Mouse (Mus musculus) megakaryocyte-erythroid progenitor cell, adult 5 weeks (primary cell): Measurements from ENCODE around the gene Olfr935. TPM values are rescaled to one million over a fixed set of nuclear protein-coding genes. Genes with fewer than 3 reads are reported as not detected.

Source experiments
- polyA plus RNA-seq: library from polyadenylated mRNA; stranded (reverse); fragments of >175 nt; gene quantifications from 2 replicates; pipeline ENCODE4 v1.2.3, GENCODE M21; 2012

Olfr935 gene
- not detected in 2 replicates for polyA plus RNA-seq

GRCm38 (mm10) chr9:38999583-38999982 lies at the start of gene Olfr935:
Gene Olfr935, minus strand, starts transcription at chr9:38999683.

GRCm38 (mm10) chr9:39023277-39023676 lies 23.8 kb upstream of the Olfr935 start, which contains the start of gene Olfr146:
Gene Olfr146, minus strand, starts transcription at chr9:39023377.

GRCm38 (mm10) chr9:38988215-38988614 lies 11.3 kb downstream of the Olfr935 start, which contains the start of gene Olfr934:
Gene Olfr934, minus strand, starts transcription at chr9:38988315.

GRCm38 (mm10) chr9:38972013-38972412 lies 27.5 kb downstream of the Olfr935 start, which contains the start of gene Olfr933:
Gene Olfr933, plus strand, starts transcription at chr9:38972313.

Other genes starting within 250 kb of the Olfr935 start
- 0.03 TPM in 1 of 2 replicates, not detected in the other for gene Olfr920, start 247.4 kb downstream of the Olfr935 start, polyA plus RNA-seq
- not detected in 2 replicates for gene Olfr921, start 226.6 kb downstream of the Olfr935 start, polyA plus RNA-seq
- not detected in 2 replicates for gene Olfr922, start 185.1 kb downstream of the Olfr935 start, polyA plus RNA-seq
- gene Olfr923, start 173.1 kb downstream of the Olfr935 start, polyA plus RNA-seq: not detected in 2 replicates
- not detected in 2 replicates for gene Olfr924, start 155.2 kb downstream of the Olfr935 start, polyA plus RNA-seq
- not detected in 2 replicates for gene Olfr26, start 144.6 kb downstream of the Olfr935 start, polyA plus RNA-seq
- 0.11 TPM in 1 of 2 replicates, not detected in the other for gene Olfr926, start 122.6 kb downstream of the Olfr935 start, polyA plus RNA-seq
- gene Olfr930, start 69.9 kb downstream of the Olfr935 start, polyA plus RNA-seq: not detected in 2 replicates
- gene Olfr933, start 27.4 kb downstream of the Olfr935 start, polyA plus RNA-seq: not detected in 2 replicates
- gene Olfr934, start 11.4 kb downstream of the Olfr935 start, polyA plus RNA-seq: not detected in 2 replicates
- not detected in 2 replicates for gene Olfr146, start 23.7 kb upstream of the Olfr935 start, polyA plus RNA-seq
- not detected in 2 replicates for gene Olfr937, start 65.3 kb upstream of the Olfr935 start, polyA plus RNA-seq
- gene Olfr938, start 79.2 kb upstream of the Olfr935 start, polyA plus RNA-seq: not detected in 2 replicates
- not detected in 2 replicates for gene Olfr27, start 128.4 kb upstream of the Olfr935 start, polyA plus RNA-seq
- not detected in 2 replicates for gene Olfr943, start 166.6 kb upstream of the Olfr935 start, polyA plus RNA-seq
- gene Olfr944, start 202.2 kb upstream of the Olfr935 start, polyA plus RNA-seq: not detected in 2 replicates